Mouse (Mus musculus) kidney, adult 2 months (tissue): ENCODE results near the gene Lhcgr.

ENCODE experiments used
- CTCF ChIP-seq: fragments of 200-500 bp; conservative IDR thresholded peaks from 2 replicates; pipeline ENCODE4 v1.5.1; 2011; ENCODE audit warnings: low read depth, mild to moderate bottlenecking, control low read depth, low read length, moderate library complexity, mixed read lengths; ENCODE audit not compliant: insufficient read depth, insufficient read length
- POLR2A ChIP-seq: fragments of 200-500 bp; IDR thresholded peaks from one replicate; pipeline ENCODE4 v1.6.1; 2011; ENCODE audit warnings: low read depth, low read length, control low read depth

DNA sequence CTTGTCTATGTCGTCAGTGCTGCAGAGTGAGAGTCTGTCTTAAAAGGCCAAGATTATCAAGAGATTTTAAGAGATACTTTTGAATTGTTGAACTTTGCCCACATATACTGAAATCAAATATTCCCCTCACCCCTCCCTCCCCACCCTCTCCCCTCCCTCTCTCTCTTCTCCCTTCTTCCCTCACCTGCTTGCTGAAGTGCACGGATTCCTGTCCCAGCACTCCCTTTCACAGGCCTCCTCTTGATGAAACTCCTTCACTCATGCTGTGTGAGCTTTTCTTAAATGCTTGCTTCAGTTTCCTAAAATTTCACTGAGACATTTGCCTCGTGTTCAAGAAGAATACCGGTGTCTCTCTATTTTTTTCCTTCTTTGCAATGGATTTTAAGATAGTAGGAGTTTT lies 88.7 kb downstream of the Lhcgr start:
- TF ChIP-seq CTCF (no peak), POLR2A (no peak)
